Mouse (Mus musculus) megakaryocyte, embryonic 14.5 days (primary cell): ENCODE data around the gene Bcl7b.

Experiments
- FLI1 ChIP-seq: IDR thresholded peaks from 2 replicates; pipeline ENCODE4 v1.6.1; 2012; ENCODE audit warnings: low read length, inconsistent platforms, mixed read lengths
- GATA1 ChIP-seq: IDR thresholded peaks from 3 replicates; pipeline ENCODE4 v1.6.1; 2012; ENCODE audit warnings: mixed read lengths, low read length, inconsistent platforms, borderline replicate concordance

DNA sequence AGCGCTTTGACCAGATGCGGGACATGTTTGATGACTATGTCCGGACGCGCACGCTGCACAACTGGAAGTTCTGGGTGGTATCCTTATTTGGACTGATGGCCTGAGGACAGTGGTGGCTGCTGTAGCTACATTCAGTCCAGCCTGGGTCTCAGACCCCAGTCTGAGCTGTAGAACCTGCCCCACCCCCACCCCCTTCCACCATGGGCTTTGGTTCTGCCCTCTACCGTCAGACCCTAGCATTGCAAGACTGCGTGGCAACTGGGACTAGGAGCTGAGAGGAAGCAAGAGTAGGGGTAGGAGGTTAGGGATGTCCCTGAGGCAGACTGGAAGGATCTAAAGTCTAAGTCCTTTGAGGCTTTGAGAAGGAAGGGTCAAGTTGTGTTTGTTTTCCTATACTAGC lies 33.5 kb upstream of the Bcl7b start:
- TF ChIP-seq FLI1 (no peak), GATA1 (no peak)
